Mouse (Mus musculus): ENCODE results near the gene Gpr153. TPM values are rescaled to one million over a fixed set of nuclear protein-coding genes. Genes with fewer than 3 reads are reported as not detected.

The Gpr153 gene
- polyA plus RNA-seq, 1 experiment from 2014 or later, result 14.0 TPM

GRCm38 (mm10) chr4:152243969-152244368 is 30.1 kb upstream of the Gpr153 start:
- H3K4me1 ChIP-seq (ENCODE audit: control insufficient read depth, insufficient read depth, low read length), result no peaks in the 10 kb centered on the region
- H3K27me3 ChIP-seq (ENCODE audit: control insufficient read depth, insufficient read depth, low read length), result no peaks in the 10 kb centered on the region
- no peaks in the 10 kb centered on the region for H3K9me3 ChIP-seq (ENCODE audit: control insufficient read depth, low read length)
- 92% methylated on average over 8 of the region's 8 CpGs for WGBS
- H3K4me2 ChIP-seq (ENCODE audit: low read length), result no peak overlapping the region
- H3K4me3 ChIP-seq (replicated peaks; ENCODE audit: low read depth, low read length), result no peak overlapping the region
- ATAC-seq (ENCODE audit: low FRiP score, low TSS enrichment) (no peak), DNase-seq (no peak)
- peaks cover 18% of the 10 kb centered on the region; the same call in 1 of the 2 replicates for H3K36me3 ChIP-seq (ENCODE audit: control insufficient read depth, insufficient read depth, low read length)
- H3K27ac ChIP-seq (replicated peaks; ENCODE audit: low read depth, low read length), result no peak overlapping the region
- no peak overlapping the region for H3K9ac ChIP-seq (replicated peaks; ENCODE audit: low read length)

GRCm38 (mm10) chr4:152244545-152245522 is 29.2 kb upstream of the Gpr153 start:
- DNase-seq (no peak), ATAC-seq (ENCODE audit: low FRiP score, low TSS enrichment) (no peak)
- no peaks in the 10 kb centered on the region for H3K9me3 ChIP-seq (ENCODE audit: control insufficient read depth, low read length)
- H3K27me3 ChIP-seq (ENCODE audit: control insufficient read depth, insufficient read depth, low read length), result no peaks in the 10 kb centered on the region
- WGBS, result 92% methylated on average over 11 of the region's 11 CpGs
- H3K4me2 ChIP-seq (ENCODE audit: low read length), result no peak overlapping the region
- H3K27ac ChIP-seq (replicated peaks; ENCODE audit: low read depth, low read length), result no peak overlapping the region
- peaks cover 20% of the 10 kb centered on the region; the same call in 1 of the 2 replicates for H3K36me3 ChIP-seq (ENCODE audit: control insufficient read depth, insufficient read depth, low read length)
- no peak overlapping the region for H3K9ac ChIP-seq (replicated peaks; ENCODE audit: low read length)
- H3K4me1 ChIP-seq (ENCODE audit: control insufficient read depth, insufficient read depth, low read length), result no peaks in the 10 kb centered on the region
- no peak overlapping the region for H3K4me3 ChIP-seq (replicated peaks; ENCODE audit: low read depth, low read length)

- DNase-seq, result no peak
- no peak overlapping the region for H3K4me3 ChIP-seq (replicated peaks; ENCODE audit: low read depth, low read length)
- H3K4me1 ChIP-seq (ENCODE audit: control insufficient read depth, insufficient read depth, low read length), result no peaks in the 10 kb centered on the region
- 88% methylated on average over 6 of the region's 6 CpGs for WGBS
- H3K27me3 ChIP-seq (ENCODE audit: control insufficient read depth, insufficient read depth, low read length), result no peaks in the 10 kb centered on the region
- H3K27ac ChIP-seq (replicated peaks; ENCODE audit: low read depth, low read length), result no peak overlapping the region
- no peak overlapping the region for H3K4me2 ChIP-seq (ENCODE audit: low read length)
- H3K9me3 ChIP-seq (ENCODE audit: control insufficient read depth, low read length), result no peaks in the 10 kb centered on the region
- ATAC-seq (ENCODE audit: low FRiP score, low TSS enrichment), result no peak
- 0 out of 2 replicates have a peak, but pooled peaks cover 11% of the 10 kb centered on the region for H3K36me3 ChIP-seq (ENCODE audit: control insufficient read depth, insufficient read depth, low read length)
- H3K9ac ChIP-seq (replicated peaks; ENCODE audit: low read length), result no peak overlapping the region
These were observed 28.0 kb upstream of the Gpr153 start for GRCm38 (mm10) chr4:152246011-152246410.

GRCm38 (mm10) chr4:152247195-152247594 is 26.8 kb upstream of the Gpr153 start:
- H3K4me2 ChIP-seq (ENCODE audit: low read length), result no peak overlapping the region
- H3K4me3 ChIP-seq (replicated peaks; ENCODE audit: low read depth, low read length), result no peak overlapping the region
- H3K27me3 ChIP-seq (ENCODE audit: control insufficient read depth, insufficient read depth, low read length), result no peaks in the 10 kb centered on the region
- whole genome bisulfite sequencing, result 80% methylated on average over 3 of the region's 3 CpGs
- no peaks in the 10 kb centered on the region for H3K9me3 ChIP-seq (ENCODE audit: control insufficient read depth, low read length)
- no peak overlapping the region for H3K9ac ChIP-seq (replicated peaks; ENCODE audit: low read length)
- ATAC-seq (ENCODE audit: low FRiP score, low TSS enrichment), result no peak
- no peaks in the 10 kb centered on the region for H3K4me1 ChIP-seq (ENCODE audit: control insufficient read depth, insufficient read depth, low read length)
- DNase-seq, result no peak
- 0 out of 2 replicates have a peak, but pooled peaks cover 3% of the 10 kb centered on the region for H3K36me3 ChIP-seq (ENCODE audit: control insufficient read depth, insufficient read depth, low read length)
- no peak overlapping the region for H3K27ac ChIP-seq (replicated peaks; ENCODE audit: low read depth, low read length)

- H3K36me3 ChIP-seq (ENCODE audit: control insufficient read depth, insufficient read depth, low read length), result peaks cover 11% of the 10 kb centered on the region
- H3K4me3 ChIP-seq (replicated peaks; ENCODE audit: low read depth, low read length), result no peak overlapping the region
- no peak overlapping the region for H3K9ac ChIP-seq (replicated peaks; ENCODE audit: low read length)
- no peaks in the 10 kb centered on the region for H3K27me3 ChIP-seq (ENCODE audit: control insufficient read depth, insufficient read depth, low read length)
- DNase-seq (no peak), ATAC-seq (ENCODE audit: low FRiP score, low TSS enrichment) (no peak)
- WGBS, result 92% methylated on average over 6 of the region's 6 CpGs
- H3K4me2 ChIP-seq (ENCODE audit: low read length), result no peak overlapping the region
- H3K4me1 ChIP-seq (ENCODE audit: control insufficient read depth, insufficient read depth, low read length), result no peaks in the 10 kb centered on the region
- H3K27ac ChIP-seq (replicated peaks; ENCODE audit: low read depth, low read length), result no peak overlapping the region
- no peaks in the 10 kb centered on the region for H3K9me3 ChIP-seq (ENCODE audit: control insufficient read depth, low read length)
These were observed 23.4 kb upstream of the Gpr153 start for GRCm38 (mm10) chr4:152250615-152251014.

GRCm38 (mm10) chr4:152253183-152253759 is 20.8 kb upstream of the Gpr153 start:
- H3K4me1 ChIP-seq (ENCODE audit: control insufficient read depth, insufficient read depth, low read length), result no peaks in the 10 kb centered on the region
- no peak overlapping the region for H3K4me3 ChIP-seq (replicated peaks; ENCODE audit: low read depth, low read length)
- H3K4me2 ChIP-seq (ENCODE audit: low read length), result no peak overlapping the region
- H3K27ac ChIP-seq (replicated peaks; ENCODE audit: low read depth, low read length), result no peak overlapping the region
- DNase-seq, result no peak
- ATAC-seq (ENCODE audit: low FRiP score, low TSS enrichment), result no peak
- no peaks in the 10 kb centered on the region for H3K27me3 ChIP-seq (ENCODE audit: control insufficient read depth, insufficient read depth, low read length)
- 82% methylated on average over 9 of the region's 9 CpGs for WGBS
- peaks cover 11% of the 10 kb centered on the region for H3K36me3 ChIP-seq (ENCODE audit: control insufficient read depth, insufficient read depth, low read length)
- no peaks in the 10 kb centered on the region for H3K9me3 ChIP-seq (ENCODE audit: control insufficient read depth, low read length)
- no peak overlapping the region for H3K9ac ChIP-seq (replicated peaks; ENCODE audit: low read length)

- peak; percentile 39 for DNase-seq
- H3K36me3 ChIP-seq (ENCODE audit: control insufficient read depth, insufficient read depth, low read length), result peaks cover 9% of the 10 kb centered on the region
- no peaks in the 10 kb centered on the region for H3K4me1 ChIP-seq (ENCODE audit: control insufficient read depth, insufficient read depth, low read length)
- no peak overlapping the region for H3K9ac ChIP-seq (replicated peaks; ENCODE audit: low read length)
- 77% methylated on average over 6 of the region's 6 CpGs for WGBS
- H3K4me3 ChIP-seq (replicated peaks; ENCODE audit: low read depth, low read length), result no peak overlapping the region
- H3K27ac ChIP-seq (replicated peaks; ENCODE audit: low read depth, low read length), result no peak overlapping the region
- H3K9me3 ChIP-seq (ENCODE audit: control insufficient read depth, low read length), result no peaks in the 10 kb centered on the region
- H3K27me3 ChIP-seq (ENCODE audit: control insufficient read depth, insufficient read depth, low read length), result no peaks in the 10 kb centered on the region
- no peak overlapping the region for H3K4me2 ChIP-seq (ENCODE audit: low read length)
- ATAC-seq (ENCODE audit: low FRiP score, low TSS enrichment), result no peak
These were observed 17.0 kb upstream of the Gpr153 start for GRCm38 (mm10) chr4:152257070-152257469.

- 94% methylated on average over 8 of the region's 8 CpGs for WGBS
- ATAC-seq (ENCODE audit: low FRiP score, low TSS enrichment) (no peak), DNase-seq (no peak)
- Histone ChIP-seq H3K4me3 (replicated peaks; ENCODE audit: low read depth, low read length) (no peak overlapping the region), H3K4me2 (ENCODE audit: low read length) (no peak overlapping the region), H3K27ac (replicated peaks; ENCODE audit: low read depth, low read length) (no peak overlapping the region), H3K9ac (replicated peaks; ENCODE audit: low read length) (no peak overlapping the region), H3K4me1 (ENCODE audit: control insufficient read depth, insufficient read depth, low read length) (no peaks in the 10 kb centered on the region), H3K36me3 (ENCODE audit: control insufficient read depth, insufficient read depth, low read length) (peaks cover 13% of the 10 kb centered on the region; the same call in 1 of the 2 replicates), H3K9me3 (ENCODE audit: control insufficient read depth, low read length) (no peaks in the 10 kb centered on the region), H3K27me3 (ENCODE audit: control insufficient read depth, insufficient read depth, low read length) (no peaks in the 10 kb centered on the region)
These were observed 13.6 kb upstream of the Gpr153 start for GRCm38 (mm10) chr4:152260451-152260850.
